Mouse (Mus musculus): ENCODE measurements at regions not wholly inside any gene's neighbourhood (a gene's known extent, or its start where the extent isn't known, plus 50 kb on each side); places are given as distances from the start of the nearest gene placed in this dataset.

DNA sequence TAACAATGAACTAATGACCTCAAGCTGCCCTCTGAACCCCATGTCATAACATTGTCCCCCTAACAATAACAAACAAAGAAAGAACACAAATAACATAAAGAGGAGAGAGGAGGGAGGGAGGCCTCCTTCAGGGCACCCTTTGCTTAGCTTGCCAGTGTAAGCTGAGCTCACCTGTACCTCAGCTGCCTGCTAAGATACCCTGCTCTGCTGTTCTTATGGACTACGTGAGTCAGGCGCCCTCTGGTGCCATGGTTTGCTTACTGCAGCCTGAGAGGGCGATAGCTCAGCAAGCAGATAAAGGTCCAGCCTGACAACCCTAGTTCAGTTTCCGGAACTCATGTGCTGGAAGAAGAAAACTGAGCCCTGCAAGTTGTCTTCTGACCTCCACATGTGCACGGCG is 67.8 kb upstream of the Slc25a33 start:
- TF ChIP-seq CTCF (IDR thresholded peaks at IDR 0.05; ENCODE audit: low read depth) (peak; percentile 69), EP300 (IDR thresholded peaks at IDR 0.05; ENCODE audit: low read depth) (no peak)
